Mouse (Mus musculus): Measurements from ENCODE around the gene 4933414I15Rik. TPM values are rescaled to one million over a fixed set of nuclear protein-coding genes. Genes with fewer than 3 reads are reported as not detected.

Gene 4933414I15Rik
- polyA plus RNA-seq, 1 experiment, result not detected

DNA sequence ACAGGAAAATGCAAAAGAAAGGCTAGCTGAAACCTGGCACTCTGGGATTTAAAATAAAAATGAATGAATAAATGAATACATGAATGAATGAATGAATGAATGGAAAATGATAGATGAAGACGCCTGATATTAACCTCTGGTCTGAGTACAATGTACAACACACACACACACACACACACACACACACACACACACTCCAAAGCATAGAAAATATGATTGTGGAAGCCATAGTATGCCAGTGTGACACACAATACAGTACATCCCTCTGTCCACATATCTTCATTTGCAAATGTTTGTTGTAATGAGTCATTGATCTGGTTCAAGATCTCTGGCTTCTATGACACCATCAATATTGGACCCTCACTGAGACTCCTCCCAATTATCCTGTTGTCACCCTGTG lies 11.5 kb downstream of the 4933414I15Rik start:
- Histone ChIP-seq H3K27me3 (ENCODE audit: control insufficient read depth, insufficient read depth, insufficient read length) (peaks cover 10% of the 10 kb centered on the region), H3K4me3 (peak overlapping the region; percentile 23), H3K79me2 (ENCODE audit: control insufficient read depth, insufficient read depth) (no peaks in the 10 kb centered on the region), H3K36me3 (ENCODE audit: control insufficient read depth, insufficient read depth) (no peaks in the 10 kb centered on the region), H3K4me2 (ENCODE audit: low read depth) (peak overlapping the region; percentile 70), H3ac (ENCODE audit: control insufficient read depth, insufficient read length) (no peak overlapping the region)
- TF ChIP-seq USF1 (IDR thresholded peaks at IDR 0.05; ENCODE audit: low read depth) (no peak), POLR2A (IDR thresholded peaks at IDR 0.05; ENCODE audit: insufficient read length, low read depth) (no peak), E2F4 (IDR thresholded peaks at IDR 0.05; ENCODE audit: insufficient read depth) (no peak), MYOD1 (IDR thresholded peaks at IDR 0.05; ENCODE audit: control insufficient read depth in 1 of 3, insufficient read length in 2 of 3, low read depth in 2 of 3) (no peak), MYOG (IDR thresholded peaks at IDR 0.05; ENCODE audit: control insufficient read depth in 1 of 3, insufficient read depth in 1 of 3, insufficient read length in 2 of 3, low read depth in 2 of 3) (no peak), REST (IDR thresholded peaks at IDR 0.05; ENCODE audit: insufficient read depth, insufficient read length) (no peak), SRF (IDR thresholded peaks at IDR 0.05; ENCODE audit: control insufficient read depth, insufficient read length, low read depth) (no peak), TCF12 (IDR thresholded peaks at IDR 0.05; ENCODE audit: insufficient read depth, poor library complexity, severe bottlenecking) (no peak), TCF3 (IDR thresholded peaks at IDR 0.05; ENCODE audit: insufficient read length, low read depth) (no peak), MAX (IDR thresholded peaks at IDR 0.05; ENCODE audit: low read depth) (no peak), CEBPB (IDR thresholded peaks at IDR 0.05; ENCODE audit: insufficient read depth, poor library complexity, severe bottlenecking) (no peak), POLR2AphosphoS2 (IDR thresholded peaks at IDR 0.05; ENCODE audit: insufficient read length, low read depth) (no peak)

DNA sequence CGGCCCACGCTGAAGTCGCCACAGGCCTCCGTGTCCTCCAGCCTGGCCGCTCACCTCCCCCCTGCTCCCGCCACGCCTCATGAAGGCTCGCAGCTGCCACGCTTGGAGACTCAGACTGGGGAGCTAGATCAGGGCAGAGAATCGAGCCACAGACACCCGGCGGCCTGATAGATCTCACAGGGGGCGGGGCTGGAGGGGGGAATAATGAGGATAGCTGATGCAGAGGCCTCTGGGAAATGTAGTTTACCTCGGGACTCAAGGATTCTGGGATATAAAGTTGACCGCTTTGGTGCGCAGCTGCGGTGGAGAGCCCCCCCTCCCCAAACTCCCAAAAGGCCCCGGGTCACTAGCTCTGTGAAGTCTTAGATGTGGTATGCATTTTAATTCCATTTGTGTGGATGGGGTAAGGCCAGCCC lies 12.1 kb downstream of the 4933414I15Rik start, which contains the start of gene Zfp354b:
Zfp354b (minus strand) TSS at position 183 of the 416 bp plus-strand sequence.
- H3K4me2 ChIP-seq (ENCODE audit: low read depth), result peak within 1 kb of the TSS; percentile 70
- no peak within 1 kb of the TSS for H3ac ChIP-seq (ENCODE audit: control insufficient read depth, insufficient read length)
- H3K36me3 ChIP-seq (ENCODE audit: control insufficient read depth, insufficient read depth), result no peaks in the 10 kb centered on the region
- H3K79me2 ChIP-seq (ENCODE audit: control insufficient read depth, insufficient read depth), result no peaks in the 10 kb centered on the region
- peaks cover 5% of the 10 kb centered on the region for H3K27me3 ChIP-seq (ENCODE audit: control insufficient read depth, insufficient read depth, insufficient read length)
- H3K4me3 ChIP-seq, result peak within 1 kb of the TSS; percentile 23
- TF ChIP-seq POLR2AphosphoS2 (IDR thresholded peaks at IDR 0.05; ENCODE audit: insufficient read length, low read depth) (no peak), TCF3 (IDR thresholded peaks at IDR 0.05; ENCODE audit: insufficient read length, low read depth) (no peak), MYOD1 (IDR thresholded peaks at IDR 0.05; ENCODE audit: control insufficient read depth in 1 of 3, insufficient read length in 2 of 3, low read depth in 2 of 3) (peak in 2 of 3 experiments; percentile 64 to 71), CEBPB (IDR thresholded peaks at IDR 0.05; ENCODE audit: insufficient read depth, poor library complexity, severe bottlenecking) (no peak), MYOG (IDR thresholded peaks at IDR 0.05; ENCODE audit: control insufficient read depth in 1 of 3, insufficient read depth in 1 of 3, insufficient read length in 2 of 3, low read depth in 2 of 3) (peak; percentile 9 to 64 (median 58)), POLR2A (IDR thresholded peaks at IDR 0.05; ENCODE audit: insufficient read length, low read depth) (no peak), MAX (IDR thresholded peaks at IDR 0.05; ENCODE audit: low read depth) (no peak), SRF (IDR thresholded peaks at IDR 0.05; ENCODE audit: control insufficient read depth, insufficient read length, low read depth) (no peak), USF1 (IDR thresholded peaks at IDR 0.05; ENCODE audit: low read depth) (no peak), REST (IDR thresholded peaks at IDR 0.05; ENCODE audit: insufficient read depth, insufficient read length) (no peak), E2F4 (IDR thresholded peaks at IDR 0.05; ENCODE audit: insufficient read depth) (no peak)

- H3K36me3 ChIP-seq (ENCODE audit: control insufficient read depth, insufficient read depth), result no peaks in the 10 kb centered on the region
- H3K27me3 ChIP-seq (ENCODE audit: control insufficient read depth, insufficient read depth, insufficient read length), result peaks cover 5% of the 10 kb centered on the region
- no peaks in the 10 kb centered on the region for H3K79me2 ChIP-seq (ENCODE audit: control insufficient read depth, insufficient read depth)
- no peak for TF ChIP-seq MAX (IDR thresholded peaks at IDR 0.05; ENCODE audit: low read depth)
- TF ChIP-seq SRF (IDR thresholded peaks at IDR 0.05; ENCODE audit: control insufficient read depth, insufficient read length, low read depth), result no peak
- TF ChIP-seq MYOD1 (IDR thresholded peaks at IDR 0.05; ENCODE audit: control insufficient read depth in 1 of 3, insufficient read length in 2 of 3, low read depth in 2 of 3), result no peak
- no peak overlapping the region for H3ac ChIP-seq (ENCODE audit: control insufficient read depth, insufficient read length)
- peak overlapping the region; percentile 23 for H3K4me3 ChIP-seq
- H3K4me2 ChIP-seq (ENCODE audit: low read depth), result peak overlapping the region; percentile 70
Observed at GRCm38 (mm10) chr11:50931021-50931420, 12.5 kb downstream of the 4933414I15Rik start.

- Histone ChIP-seq H3K27me3 (ENCODE audit: control insufficient read depth, insufficient read depth, insufficient read length) (peaks cover 4% of the 10 kb centered on the region), H3ac (ENCODE audit: control insufficient read depth, insufficient read length) (no peak overlapping the region), H3K36me3 (ENCODE audit: control insufficient read depth, insufficient read depth) (no peaks in the 10 kb centered on the region), H3K79me2 (ENCODE audit: control insufficient read depth, insufficient read depth) (no peaks in the 10 kb centered on the region), H3K4me3 (peak overlapping the region; percentile 23), H3K4me2 (ENCODE audit: low read depth) (peak overlapping the region; percentile 24)
- TF ChIP-seq MAX (IDR thresholded peaks at IDR 0.05; ENCODE audit: low read depth) (no peak), MYOG (IDR thresholded peaks at IDR 0.05; ENCODE audit: control insufficient read depth in 1 of 3, insufficient read depth in 1 of 3, insufficient read length in 2 of 3, low read depth in 2 of 3) (no peak), POLR2AphosphoS2 (IDR thresholded peaks at IDR 0.05; ENCODE audit: insufficient read length, low read depth) (no peak), MYOD1 (IDR thresholded peaks at IDR 0.05; ENCODE audit: control insufficient read depth in 1 of 3, insufficient read length in 2 of 3, low read depth in 2 of 3) (no peak), USF1 (IDR thresholded peaks at IDR 0.05; ENCODE audit: low read depth) (no peak), E2F4 (IDR thresholded peaks at IDR 0.05; ENCODE audit: insufficient read depth) (no peak), REST (IDR thresholded peaks at IDR 0.05; ENCODE audit: insufficient read depth, insufficient read length) (no peak)
Observed at GRCm38 (mm10) chr11:50930469-50931014, 13.0 kb downstream of the 4933414I15Rik start.

DNA sequence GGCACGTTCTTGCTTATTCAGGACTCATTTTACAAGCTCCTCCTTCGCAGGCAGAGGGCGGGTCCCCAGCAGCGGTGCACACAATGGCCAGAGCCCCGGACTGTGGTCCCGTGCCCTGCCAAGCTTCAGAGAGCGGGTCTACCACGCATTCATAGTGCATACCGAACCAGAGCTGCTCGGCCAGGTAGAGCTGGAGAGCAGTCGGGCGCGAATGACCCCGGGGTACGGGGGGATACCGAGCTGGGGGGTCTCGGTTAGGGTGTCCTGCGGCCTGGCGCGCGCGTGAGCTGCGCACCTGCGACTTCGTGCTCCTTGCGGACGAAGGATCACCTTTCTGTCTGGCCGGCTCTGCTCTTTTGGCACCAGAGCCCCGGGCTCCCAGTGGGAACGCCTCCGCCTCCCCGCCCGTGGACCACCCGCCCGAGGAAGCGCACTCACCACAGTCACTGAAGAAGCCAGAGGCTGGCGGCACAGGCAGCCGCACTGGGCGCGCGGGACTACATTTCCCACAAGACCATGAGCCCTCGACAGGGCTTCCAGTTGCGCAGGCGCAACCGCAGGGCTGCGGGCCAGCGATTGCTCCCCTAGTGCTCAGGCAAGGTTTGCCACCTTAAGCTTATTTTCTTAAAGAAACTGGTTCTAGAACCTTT lies 27.8 kb downstream of the 4933414I15Rik start, which contains the start of gene Zfp2:
Zfp2 (minus strand) TSS at position 495 of the 650 bp plus-strand sequence.
- peak within 1 kb of the TSS; percentile 25 for H3K4me3 ChIP-seq
- H3K27me3 ChIP-seq (ENCODE audit: control insufficient read depth, insufficient read depth, insufficient read length), result no peaks in the 10 kb centered on the region
- H3K36me3 ChIP-seq (ENCODE audit: control insufficient read depth, insufficient read depth), result no peaks in the 10 kb centered on the region
- no peaks in the 10 kb centered on the region for H3K79me2 ChIP-seq (ENCODE audit: control insufficient read depth, insufficient read depth)
- TF ChIP-seq MYOD1 (IDR thresholded peaks at IDR 0.05; ENCODE audit: control insufficient read depth in 1 of 3, insufficient read length in 2 of 3, low read depth in 2 of 3) (peak in 1 of 3 experiments; percentile 18), CEBPB (IDR thresholded peaks at IDR 0.05; ENCODE audit: insufficient read depth, poor library complexity, severe bottlenecking) (no peak)
- peak within 1 kb of the TSS; percentile 80 for H3K4me2 ChIP-seq (ENCODE audit: low read depth)
- H3ac ChIP-seq (ENCODE audit: control insufficient read depth, insufficient read length), result peak within 1 kb of the TSS; percentile 10

All from myocyte (in vitro differentiated cells).